Mouse (Mus musculus) telencephalon, adult 2 months (tissue): ENCODE data around the gene Eepd1.

Experiments
- DNase-seq: peaks from one replicate; pipeline ENCODE4 v3.0.0-alpha.2; 2011; ENCODE audit warnings: low read depth, low spot score

Eepd1 gene

DNA sequence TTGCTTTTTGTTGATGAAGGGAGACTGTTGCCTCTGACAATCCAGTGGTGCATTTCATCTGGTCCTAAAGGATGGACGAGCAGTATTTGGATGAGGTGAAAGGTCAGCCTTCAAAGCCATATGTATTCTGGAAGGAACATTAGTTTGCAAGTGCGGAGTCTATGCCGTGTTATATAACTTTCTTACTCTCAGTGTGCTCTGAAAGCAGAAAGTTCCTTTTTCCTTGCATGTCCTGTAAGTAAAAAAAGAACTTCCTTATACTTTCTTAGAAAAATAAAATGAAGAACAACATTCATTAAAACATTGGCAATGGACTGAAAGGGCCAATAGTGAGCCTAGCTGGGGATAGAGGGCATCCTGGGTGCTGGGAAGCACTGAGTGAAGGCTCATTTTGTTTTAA, 50.8 kb downstream of the Eepd1 start:
- no peak for DNase-seq

DNA sequence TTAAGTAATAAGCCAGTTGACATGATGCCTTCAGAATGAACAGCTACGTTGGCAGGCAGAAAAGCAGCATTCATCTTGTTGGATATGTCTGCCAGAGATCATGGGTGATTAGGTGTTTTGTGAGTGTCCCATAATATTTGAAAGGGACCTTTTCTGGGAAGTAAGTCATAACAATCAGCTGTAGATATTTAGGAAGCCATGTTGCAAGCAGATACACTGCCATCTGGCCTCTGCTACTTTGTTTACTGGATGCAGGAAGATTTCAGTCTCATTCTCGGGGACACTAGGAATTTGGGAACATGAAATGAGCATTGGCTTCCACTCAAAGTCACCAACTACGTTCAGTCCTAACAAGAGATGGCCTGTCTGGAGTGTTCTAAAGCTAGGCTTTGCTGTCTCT, 54.1 kb downstream of the Eepd1 start:
- no peak for DNase-seq

DNA sequence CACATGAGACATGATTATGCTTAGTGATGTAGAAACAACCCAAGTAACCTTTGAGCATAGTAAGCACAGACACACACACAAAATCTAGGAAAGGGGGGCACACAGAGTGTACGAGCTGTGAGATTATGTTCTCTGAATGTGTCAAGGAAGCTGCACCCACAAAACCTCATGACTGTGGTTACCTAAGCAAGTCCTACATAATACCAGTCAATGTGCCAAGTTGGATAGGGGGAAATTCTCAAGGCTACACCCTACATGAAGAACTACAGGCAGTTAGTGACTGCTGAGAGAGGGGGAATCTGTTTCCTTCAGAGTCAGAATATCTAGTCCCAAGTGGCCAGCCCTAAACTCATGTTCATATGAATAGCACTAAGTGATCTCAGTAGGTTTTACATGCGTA, 58.1 kb downstream of the Eepd1 start:
- DNase-seq: no peak

DNA sequence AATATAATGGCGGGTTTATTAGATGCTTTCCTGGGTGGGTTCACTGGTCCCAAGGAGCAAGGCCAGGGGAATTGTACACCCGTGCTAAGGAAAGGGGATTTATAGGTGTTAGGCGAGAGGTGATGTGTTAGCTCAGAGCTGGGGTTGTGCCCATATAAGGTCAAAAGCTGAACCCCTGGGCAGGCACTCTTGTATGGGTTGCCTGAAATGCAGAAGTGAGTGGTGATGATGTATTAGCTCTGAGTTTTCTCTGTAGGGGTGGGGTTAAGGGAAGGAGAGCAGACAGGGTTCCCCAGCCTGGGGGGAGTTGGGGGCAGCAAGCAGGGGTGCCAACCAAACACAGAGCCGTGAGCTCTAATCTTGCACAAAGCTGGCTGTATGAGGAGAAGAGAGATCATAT, 60.0 kb downstream of the Eepd1 start:
- no peak for DNase-seq

DNA sequence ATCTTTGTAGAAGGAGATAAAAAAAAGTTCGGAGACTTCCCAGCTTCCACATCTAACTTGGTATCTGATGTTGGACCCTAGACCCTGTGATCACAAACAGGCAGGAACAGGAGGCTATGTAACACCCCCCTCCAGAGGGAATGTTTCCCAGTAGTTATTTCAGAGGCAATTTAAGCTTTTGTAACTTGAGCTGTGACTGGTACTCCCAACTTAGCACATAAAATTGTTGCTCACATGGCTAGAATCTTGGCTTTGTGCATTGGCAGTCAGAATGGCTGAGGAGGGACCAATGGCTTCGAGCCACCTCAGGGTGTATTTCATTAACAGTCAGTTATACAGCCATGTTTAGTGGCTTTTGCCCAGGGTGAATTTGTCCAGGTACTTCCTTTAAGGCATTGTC, 63.9 kb downstream of the Eepd1 start:
- DNase-seq: no peak

DNA sequence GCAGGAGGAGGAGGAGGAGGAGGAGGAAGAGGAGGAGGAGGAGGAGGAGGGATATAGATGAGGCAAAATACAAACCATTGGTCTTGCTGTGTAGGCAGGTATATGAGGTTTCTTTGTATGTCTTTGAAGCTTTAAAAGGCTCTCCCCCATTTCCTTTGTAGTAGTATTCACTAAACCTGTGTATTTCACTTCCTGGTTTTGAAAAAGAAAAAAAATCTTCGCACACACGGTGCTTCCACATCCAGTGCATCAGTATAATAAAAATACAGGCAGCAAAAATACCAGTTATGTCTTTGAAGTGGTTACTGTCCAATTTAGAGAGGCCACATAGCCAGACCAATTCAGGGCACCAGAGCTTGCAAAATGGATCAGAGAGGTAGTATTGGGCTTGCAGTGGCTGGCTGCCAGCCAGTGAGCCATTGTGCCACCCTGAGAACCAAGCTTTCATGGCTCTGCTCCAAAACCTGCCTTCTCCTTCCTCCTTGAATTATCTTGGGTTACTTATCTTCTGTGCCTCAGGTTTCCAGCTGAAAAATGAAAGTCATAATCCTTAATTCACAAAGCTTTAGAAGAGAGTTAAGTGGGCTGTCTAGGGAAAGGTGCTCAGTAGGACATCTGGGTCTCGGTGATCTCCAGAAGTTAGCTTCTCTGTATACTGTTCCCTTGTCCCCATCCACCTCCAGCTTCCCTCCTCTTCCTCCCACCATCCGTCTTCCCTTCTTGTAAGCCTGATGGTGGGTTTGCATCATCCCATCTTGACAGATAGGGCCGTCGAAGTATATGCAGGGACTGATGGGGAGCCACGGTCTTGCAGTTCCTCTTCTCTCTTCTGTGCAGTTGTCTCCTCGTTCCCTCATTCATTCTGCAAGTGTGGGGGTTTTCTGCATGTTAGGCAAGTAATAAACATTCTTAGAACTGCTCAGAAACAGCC, 68.0 kb downstream of the Eepd1 start:
- DNase-seq: no peak

DNA sequence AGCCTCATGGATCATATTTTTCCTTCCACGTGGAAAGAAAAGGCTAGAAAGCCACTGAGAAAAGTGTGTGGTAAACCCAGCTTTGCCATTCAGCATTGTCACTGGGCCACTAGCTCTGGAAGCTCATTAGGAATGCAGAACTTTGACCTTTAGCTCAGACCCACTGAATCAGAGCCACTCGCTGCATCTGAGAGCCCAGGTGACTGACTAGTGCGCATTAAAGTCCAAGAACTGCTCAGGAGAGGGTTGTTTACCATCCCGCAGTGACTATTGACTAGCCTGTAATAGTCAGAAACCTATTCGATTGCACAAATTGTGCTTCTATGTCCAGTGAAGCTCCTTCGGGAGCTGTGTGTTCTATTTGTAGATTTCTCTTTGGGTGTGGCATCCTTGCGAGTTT, 68.8 kb downstream of the Eepd1 start:
- no peak for DNase-seq

DNA sequence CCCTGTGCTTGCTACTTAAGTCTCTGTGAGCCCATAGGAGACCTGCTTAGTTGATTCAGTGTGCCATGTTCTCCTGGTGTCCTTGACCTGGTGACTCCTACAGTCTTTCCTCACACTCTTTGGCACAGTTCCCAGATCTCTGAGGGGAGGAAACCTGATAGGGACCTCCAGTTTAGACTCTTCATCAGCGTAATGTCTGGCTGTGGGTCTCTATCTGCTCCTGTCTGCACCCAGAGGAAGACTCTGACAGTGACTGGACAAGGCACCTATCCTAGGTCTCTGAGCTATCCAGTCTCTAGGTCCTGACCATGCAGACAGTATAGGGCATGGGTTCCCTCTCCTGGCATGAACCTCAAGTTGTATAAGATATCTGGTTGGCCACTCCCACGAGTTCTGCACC, 71.2 kb downstream of the Eepd1 start:
- no peak for DNase-seq

DNA sequence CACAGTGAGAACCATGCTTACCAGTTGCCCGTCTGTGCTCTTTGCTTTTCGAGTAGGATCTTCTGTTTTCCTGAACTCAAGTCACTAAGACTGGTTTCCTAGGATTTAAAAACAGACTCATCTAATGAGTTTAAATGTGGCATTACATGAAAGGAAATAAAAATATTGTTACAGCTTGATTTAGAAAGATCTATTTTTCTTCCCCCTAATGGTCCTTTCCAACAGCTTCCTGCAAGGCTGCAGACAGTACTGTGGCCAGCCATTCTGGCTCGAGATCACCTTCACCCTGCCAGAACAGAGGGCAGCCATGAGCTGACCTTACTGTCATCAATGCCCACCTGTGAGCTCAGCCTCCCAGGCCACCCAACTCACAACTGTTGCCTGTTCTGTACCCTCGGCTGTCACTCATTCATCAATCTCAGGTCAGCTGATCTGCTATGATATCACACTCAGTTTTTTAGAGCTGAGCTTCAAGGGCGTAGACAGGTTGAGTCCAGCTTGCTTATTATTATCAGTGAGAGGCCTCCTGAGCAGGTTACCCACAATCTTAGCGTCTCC, 73.0 kb downstream of the Eepd1 start:
- no peak for DNase-seq

DNA sequence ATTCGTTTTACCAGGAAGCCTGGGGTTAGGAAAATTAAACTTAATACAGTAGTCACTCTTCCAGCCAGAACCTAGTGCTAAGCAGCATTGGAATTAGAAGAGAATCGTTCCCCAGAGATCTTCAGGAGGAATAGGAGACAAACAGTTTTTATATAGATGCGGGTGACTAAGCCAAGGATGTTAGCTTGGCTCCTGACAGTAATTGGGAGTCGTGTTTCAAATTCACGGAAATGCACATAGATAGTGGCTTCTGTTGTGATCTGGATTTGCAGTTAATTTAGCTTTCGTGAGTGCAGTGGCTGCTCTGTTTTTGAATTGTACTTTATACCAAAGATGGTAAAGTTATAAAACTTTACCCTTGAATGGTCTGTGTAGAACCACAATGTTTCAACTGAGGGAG, 73.9 kb downstream of the Eepd1 start:
- no peak for DNase-seq

DNA sequence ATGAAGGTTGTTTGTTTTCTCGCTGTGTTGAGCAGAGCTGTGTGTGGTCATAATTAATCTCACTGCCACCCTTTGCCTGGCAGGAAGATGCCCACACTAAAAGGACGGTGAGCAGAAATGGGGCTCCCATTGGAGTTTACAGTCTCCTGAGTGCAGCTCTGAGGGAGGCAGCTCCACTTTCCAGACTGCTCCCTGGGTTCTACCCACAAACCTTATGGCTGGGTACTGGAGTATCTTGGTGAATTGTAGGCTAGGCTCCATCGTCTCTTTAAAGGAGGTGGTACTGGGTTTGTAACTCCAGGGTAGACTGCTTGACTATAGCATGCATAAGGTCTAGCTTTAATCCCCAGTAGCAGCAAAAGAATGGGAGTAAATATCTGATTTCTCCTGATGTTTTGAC, 74.7 kb downstream of the Eepd1 start:
- peak; percentile 60 for DNase-seq

DNA sequence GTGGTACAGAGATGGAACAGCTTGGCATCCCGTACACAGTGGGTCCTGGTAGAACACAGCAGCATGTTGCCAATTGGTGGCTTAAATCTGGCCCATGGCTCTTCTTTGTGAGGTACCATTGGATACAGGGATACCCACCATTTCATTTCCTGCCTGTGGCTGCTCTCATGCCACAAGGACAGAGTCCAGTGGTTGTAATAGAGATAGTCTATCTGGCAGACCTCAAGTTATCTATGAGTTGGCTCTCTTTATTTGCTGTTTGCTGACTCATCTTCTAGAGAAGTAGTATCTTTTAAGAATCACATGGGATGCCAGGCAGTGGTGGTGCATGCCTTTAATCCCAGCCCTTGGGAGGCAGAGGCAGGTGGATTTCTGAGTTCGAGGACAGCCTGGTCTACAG, 76.0 kb downstream of the Eepd1 start:
- no peak for DNase-seq

DNA sequence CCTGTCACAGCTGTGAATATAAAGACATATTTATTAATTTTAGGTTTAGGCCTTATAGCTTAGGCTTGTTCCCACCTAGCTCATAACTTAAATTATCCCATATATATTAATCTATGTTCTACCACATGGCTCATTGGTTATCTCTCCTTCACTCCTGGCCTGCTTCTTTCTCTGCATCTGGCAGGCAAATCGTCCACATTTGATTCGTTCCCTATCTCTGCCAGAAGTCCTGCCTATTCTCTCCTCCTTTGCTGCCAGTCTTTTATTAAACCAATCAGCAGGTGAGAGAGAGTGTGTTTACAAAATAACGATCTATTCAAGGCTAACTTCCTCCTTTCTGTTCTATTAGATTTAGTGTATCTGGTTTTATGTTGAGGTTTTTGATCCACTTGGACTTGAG, 77.5 kb downstream of the Eepd1 start:
- DNase-seq: no peak

DNA sequence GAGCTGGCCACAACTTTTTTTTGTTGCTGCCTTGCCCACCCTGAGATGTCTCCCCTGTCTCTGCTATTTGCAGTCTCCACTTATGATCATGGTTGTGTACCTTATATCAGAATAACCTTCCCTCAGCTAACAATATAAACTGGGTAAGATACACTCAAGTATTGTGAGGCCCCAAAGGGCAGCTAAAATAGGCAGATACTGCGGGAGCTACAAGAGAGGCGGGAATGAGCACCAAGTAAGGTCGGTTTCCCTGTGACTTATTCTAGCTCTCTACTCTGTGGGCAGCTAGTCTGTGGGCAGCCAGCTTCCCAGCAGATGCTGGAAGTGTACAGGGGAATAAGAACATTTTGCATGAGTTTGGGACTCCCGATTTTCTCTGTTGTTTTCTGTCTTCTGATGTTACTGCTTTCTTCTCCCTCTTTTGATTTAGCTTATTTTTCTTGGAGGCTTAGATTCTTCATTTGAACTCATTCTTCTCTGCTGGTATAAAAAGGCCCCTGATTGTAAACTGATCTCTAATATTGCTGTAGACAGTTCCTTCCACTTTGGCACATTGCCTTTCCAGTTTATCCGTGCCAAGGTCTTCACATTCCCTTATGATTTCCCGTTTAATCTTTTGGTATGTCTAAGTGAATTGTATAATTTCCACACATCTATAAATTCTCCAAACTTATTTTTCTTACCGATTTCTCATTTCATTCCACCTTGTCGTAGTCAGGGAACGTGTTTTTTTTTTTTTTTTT, 78.8 kb downstream of the Eepd1 start:
- DNase-seq: no peak

DNA sequence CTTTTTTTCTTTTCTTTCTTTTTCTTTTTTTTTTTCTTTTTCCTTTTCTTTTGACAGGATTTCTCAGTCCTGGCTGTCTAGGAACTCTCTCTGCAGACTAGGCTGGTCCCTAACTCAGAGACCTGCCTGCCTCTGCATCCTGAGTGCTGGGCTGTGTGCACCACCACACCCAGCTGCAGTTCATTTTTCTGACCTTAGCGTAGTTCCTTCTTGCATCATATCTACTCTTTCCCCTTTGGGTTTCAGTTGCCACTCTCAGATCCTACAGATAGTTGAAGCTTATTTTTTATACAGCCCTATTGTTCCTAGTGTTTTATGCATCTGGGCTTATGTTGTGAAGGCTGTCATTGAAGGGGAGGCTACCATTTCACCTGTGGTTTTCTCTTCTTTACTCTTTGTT, 79.8 kb downstream of the Eepd1 start:
- no peak for DNase-seq

DNA sequence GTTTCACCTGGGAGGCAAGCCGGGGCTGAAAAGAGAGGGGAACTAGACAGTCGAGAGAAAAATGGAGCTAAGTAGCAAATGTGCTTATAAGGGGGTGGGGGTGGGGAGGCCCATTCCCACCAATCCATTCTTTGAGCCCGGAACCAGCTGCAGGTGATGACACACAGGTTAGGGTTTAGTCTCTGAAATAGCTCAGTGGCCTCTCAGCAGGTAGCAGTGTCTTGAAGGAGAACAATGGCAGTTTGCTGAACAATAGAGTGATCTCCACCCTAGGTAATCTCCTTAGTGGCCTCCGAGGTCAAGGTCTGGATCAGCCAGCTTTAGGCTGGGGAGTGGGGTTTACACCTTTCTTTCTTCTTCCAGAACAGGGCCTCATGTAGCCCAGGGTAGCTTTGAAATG, 82.5 kb downstream of the Eepd1 start:
- no peak for DNase-seq

DNA sequence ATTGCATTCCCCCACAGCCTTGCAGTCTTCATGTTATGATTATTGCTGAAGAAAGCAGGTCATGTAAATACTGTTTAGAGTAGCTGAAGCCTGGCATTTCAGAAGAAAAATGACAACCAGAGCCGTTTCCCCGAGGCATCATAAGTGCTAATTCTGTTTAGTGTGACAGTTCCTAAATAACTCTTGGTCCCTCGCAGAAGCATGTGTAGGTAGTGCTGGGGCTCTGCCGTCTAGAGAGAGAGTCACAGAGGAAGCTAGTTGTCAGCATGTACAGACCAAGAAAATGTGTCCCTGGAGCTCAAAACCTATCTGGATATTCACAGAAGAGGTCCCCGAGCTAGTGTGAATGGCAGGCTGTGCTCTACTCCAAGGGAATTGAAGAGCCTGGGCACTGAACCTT, 85.7 kb downstream of the Eepd1 start:
- no peak for DNase-seq

DNA sequence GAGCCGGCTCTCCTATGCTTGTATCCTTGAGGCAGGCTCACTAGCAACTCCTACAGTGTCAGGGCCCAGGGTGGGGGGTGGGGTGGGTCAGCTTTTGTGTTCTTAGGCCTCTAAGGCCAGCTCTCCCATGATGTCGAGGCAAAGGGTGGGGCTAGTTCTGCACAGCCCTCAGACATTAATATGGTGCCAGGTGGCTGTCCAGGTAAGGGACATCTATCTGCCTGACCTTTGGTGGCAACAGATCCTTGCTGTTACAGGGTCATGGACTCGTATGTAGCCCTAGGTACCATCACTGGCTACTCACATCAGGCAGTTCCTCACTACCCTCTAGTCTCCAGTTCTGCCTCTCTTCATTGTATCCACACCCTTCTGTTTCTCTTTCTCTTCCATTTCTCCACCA, 87.4 kb downstream of the Eepd1 start:
- DNase-seq: no peak

DNA sequence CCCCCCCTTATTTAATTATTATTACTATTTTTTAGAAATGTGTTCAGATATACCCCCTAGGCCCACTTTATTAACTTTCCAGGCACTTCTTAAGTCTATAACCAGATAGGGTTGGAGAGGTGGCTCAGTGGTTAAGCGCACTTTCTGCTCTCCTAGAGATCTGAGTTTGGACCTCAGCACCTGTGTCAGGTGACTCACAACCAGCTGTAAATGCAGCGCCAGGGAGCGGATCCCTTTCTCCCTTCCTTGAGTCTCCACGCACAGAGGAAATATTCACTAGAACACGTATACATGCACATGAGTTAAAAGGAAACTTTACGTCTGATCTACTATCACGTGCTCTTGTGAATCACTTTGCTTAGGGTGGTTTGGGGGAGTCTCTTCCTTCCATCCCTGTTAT, 88.7 kb downstream of the Eepd1 start:
- DNase-seq: no peak

DNA sequence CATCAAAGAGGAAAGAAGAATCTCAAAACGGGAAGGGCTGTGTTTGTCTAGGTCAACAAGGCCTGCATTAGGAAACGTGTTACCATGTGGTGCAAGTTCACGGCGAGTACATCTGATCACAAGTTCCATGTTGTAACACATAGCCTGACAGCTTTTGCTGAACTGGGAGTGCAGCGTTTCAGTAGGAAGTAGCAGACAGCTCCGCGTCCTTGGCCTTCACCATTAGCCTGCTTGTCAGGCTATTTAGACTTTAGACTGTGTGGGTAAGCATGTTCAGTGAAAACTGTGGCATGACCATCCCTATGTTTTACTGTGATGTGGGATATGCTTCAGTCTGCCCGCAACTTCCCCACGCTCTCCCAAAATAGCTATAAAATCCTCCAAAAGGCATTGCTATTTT, 89.1 kb downstream of the Eepd1 start:
- no peak for DNase-seq

DNA sequence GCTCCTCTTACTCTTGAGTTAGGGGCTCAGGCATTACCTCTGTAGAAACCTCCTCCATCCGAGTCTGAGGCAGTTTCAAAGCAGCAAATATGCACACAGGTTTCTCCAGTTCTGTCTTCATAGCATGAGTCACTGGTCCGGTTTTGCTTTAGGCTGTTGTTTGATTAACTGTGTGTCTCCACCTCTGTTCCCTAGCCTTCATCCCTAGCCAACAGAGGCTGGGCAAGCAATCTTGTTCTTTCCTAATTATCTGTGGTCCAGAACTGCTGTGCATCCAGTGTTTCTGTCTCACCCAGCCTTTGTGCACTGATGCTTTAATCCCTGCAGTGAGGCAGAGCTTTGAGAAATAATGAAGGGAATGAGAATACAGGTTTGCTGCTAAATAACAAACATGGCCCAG, 90.0 kb downstream of the Eepd1 start:
- no peak for DNase-seq

DNA sequence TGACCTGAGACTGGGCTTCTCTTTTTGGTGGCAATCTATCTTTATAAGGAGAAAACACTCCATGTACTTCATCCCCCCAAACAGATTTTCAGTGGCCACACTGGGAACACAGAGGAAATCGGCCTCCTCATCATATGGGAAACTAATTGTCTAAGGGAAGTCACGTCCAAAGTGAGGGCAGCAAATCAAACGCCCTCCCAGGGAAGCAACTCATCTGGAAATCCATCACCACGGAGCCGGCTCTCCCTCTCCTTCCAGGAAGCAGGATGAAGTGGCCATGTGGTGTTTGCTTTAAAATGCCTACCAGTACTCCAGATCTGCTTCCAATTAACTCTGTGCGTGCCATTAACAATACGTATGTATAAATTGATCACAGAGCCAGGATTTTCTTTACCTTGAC, 92.4 kb downstream of the Eepd1 start:
- DNase-seq: no peak

DNA sequence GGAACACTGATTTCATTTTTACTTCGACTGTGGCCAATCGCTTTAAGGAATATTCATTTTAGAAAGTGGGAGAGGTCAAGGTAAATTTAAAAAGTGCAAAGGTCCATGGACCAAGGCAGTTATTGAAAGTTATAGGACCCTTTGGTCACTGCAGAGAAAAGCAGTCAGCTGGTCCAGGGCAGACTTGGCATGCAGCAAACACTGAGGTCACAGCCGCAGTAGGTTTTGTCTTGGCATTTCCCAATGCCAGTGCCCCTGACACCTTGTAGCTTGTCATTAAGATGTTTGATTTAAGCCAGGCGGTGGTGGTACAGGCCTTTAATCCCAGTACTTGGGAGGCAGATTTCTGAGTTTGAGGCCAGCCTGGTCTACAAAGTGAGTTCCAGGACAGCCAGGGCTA, 92.8 kb downstream of the Eepd1 start:
- no peak for DNase-seq
